Mouse (Mus musculus) erythroblast, embryonic 14.5 days (primary cell): ENCODE data around the gene Fv1.

Experiments used
- GATA1 ChIP-seq: IDR thresholded peaks from 2 replicates; pipeline ENCODE4 v1.6.1; 2012; ENCODE audit warnings: low read length, inconsistent platforms, mixed read lengths
- TAL1 ChIP-seq: IDR thresholded peaks from 3 replicates; pipeline ENCODE4 v1.6.1; 2012; ENCODE audit warnings: low read length, inconsistent platforms, mixed read lengths

DNA sequence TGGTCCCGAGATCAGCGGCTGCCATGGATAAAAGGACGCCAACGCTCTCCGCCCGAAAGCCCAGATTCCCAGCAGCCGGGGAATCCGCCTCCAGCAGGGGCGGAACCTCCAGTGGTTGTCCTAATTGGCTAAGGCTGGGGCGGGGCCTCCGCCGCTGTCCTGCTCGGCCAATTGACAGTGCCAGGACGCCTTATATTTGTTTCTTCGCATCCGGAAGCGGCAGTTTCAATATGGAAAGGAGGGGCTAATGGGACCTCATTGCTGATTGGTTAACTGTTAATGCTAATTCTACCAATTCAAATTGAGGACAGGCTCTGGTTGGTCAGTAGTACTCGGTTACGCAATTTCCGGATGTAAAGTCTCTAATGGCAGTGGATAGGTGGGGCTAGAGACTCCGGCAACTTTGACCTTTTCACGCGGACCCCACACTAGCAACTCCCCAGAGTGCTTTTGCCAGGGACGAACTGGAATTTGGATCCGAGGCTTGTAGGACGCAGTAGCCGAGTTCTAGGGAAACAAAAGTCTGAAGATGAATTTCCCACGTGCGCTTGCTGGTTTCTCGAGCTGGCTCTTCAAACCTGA lies at the start of gene Fv1, which contains the start of gene Miip:
- TF ChIP-seq GATA1 (no peak), TAL1 (no peak)
